Mouse (Mus musculus) neural tube, embryonic 11.5 days (tissue): ENCODE results near the gene Gm13283. TPM values are rescaled to one million over a fixed set of nuclear protein-coding genes. Genes with fewer than 3 reads are reported as not detected.
"Not testable (repeated sequence)": the region's sequence is repeated elsewhere in the genome, so short reads cannot be mapped to it uniquely, and the experiment has no call there.

Experiments used
- ATAC-seq: fragments of 200-750 bp; cut with Nextera tagmentation; 2 replicates; pipeline ENCODE4 v1.8.0; 2017; ENCODE audit warnings: moderate number of reproducible peaks, mild to moderate bottlenecking, moderate TSS enrichment, moderate library complexity; ENCODE audit not compliant: insufficient read depth, low FRiP score, low TSS enrichment
- DNase-seq: peaks from one replicate; pipeline ENCODE4 v3.0.0-alpha.2; 2015; ENCODE audit warnings: low spot score
- H3K27ac ChIP-seq: fragments of 300-500 bp; sonication (generic); 2 replicates; pipeline ENCODE4 v1.5.1; 2014; ENCODE audit warnings: low read depth, mild to moderate bottlenecking, low read length
- H3K27me3 ChIP-seq: fragments of 300-500 bp; sonication (generic); 2 replicates; pipeline ENCODE4 v1.6.1; 2014; ENCODE audit warnings: mild to moderate bottlenecking, low read length, mixed read lengths; ENCODE audit not compliant: control insufficient read depth, insufficient read depth
- H3K36me3 ChIP-seq: fragments of 300-500 bp; sonication (generic); 2 replicates; pipeline ENCODE4 v1.6.1; 2014; ENCODE audit warnings: mild to moderate bottlenecking, low read length, moderate library complexity, mixed read lengths; ENCODE audit not compliant: control insufficient read depth, insufficient read depth
- H3K4me1 ChIP-seq: fragments of 300-500 bp; sonication (generic); 2 replicates; pipeline ENCODE4 v1.6.1; 2014; ENCODE audit warnings: low read length, mixed read lengths; ENCODE audit not compliant: control insufficient read depth, insufficient read depth
- H3K4me2 ChIP-seq: fragments of 300-500 bp; sonication (generic); 2 replicates; pipeline ENCODE4 v1.6.1; 2014; ENCODE audit warnings: low read depth, mild to moderate bottlenecking, moderate library complexity
- H3K4me3 ChIP-seq: fragments of 300-500 bp; sonication (generic); 2 replicates; pipeline ENCODE4 v1.5.1; 2014; ENCODE audit warnings: low read depth, low read length
- H3K9ac ChIP-seq: fragments of 300-500 bp; sonication (generic); 2 replicates; pipeline ENCODE4 v1.6.1; 2014; ENCODE audit warnings: mild to moderate bottlenecking, low read length
- H3K9me3 ChIP-seq: fragments of 300-500 bp; sonication (generic); 2 replicates; pipeline ENCODE4 v1.6.1; 2016; ENCODE audit warnings: low read length; ENCODE audit not compliant: control insufficient read depth
- WGBS: fragments of 180-500 bp; shearing (Covaris S2); extraction: QIAGEN DNeasy Blood & Tissue Kit; methylation state at CpG from one replicate; pipeline ENCODE4 v1.1.7; 2014; 5-methylcytosine and 5-hydroxymethylcytosine counted together
- polyA plus RNA-seq: library from polyadenylated mRNA; unstranded; fragments of >200 nt; fragmentation: Nextera tagmentation; extraction: Ambion mirVana; gene quantifications from 2 replicates; pipeline ENCODE4 v1.2.1, GENCODE M21; 2014

Gene Gm13283
- not detected in 2 replicates for polyA plus RNA-seq

- not testable (repeated sequence) for H3K9me3 ChIP-seq, H3K9ac ChIP-seq, H3K27me3 ChIP-seq, ATAC-seq, DNase-seq, H3K36me3 ChIP-seq, H3K4me1 ChIP-seq, H3K27ac ChIP-seq
- peak within 1 kb of the TSS; percentile 32 for H3K4me2 ChIP-seq
- 36% methylated on average over 6 of the region's 14 CpGs for WGBS
- peak within 1 kb of the TSS; percentile 12; the same call in 1 of the 2 replicates for H3K4me3 ChIP-seq
These were observed at the start of gene Gm13283 for GRCm38 (mm10) chr4:88759610-88760268. Gene Gm13283 (plus strand): TSS chr4:88760119.

- DNase-seq: no peak
- no peak overlapping the region for H3K4me2 ChIP-seq
- no peak overlapping the region for H3K27ac ChIP-seq
- 88% methylated on average over 1 of the region's 1 CpGs for WGBS
- no peaks in the 10 kb centered on the region for H3K27me3 ChIP-seq
- H3K36me3 ChIP-seq: peaks cover 4% of the 10 kb centered on the region
- no peak for ATAC-seq
- peaks cover 8% of the 10 kb centered on the region; the same call in 1 of the 2 replicates for H3K4me1 ChIP-seq
- H3K4me3 ChIP-seq: no peak overlapping the region
- H3K9ac ChIP-seq: no peak overlapping the region
- no peaks in the 10 kb centered on the region for H3K9me3 ChIP-seq
These were observed 45.6 kb upstream of the Gm13283 start for GRCm38 (mm10) chr4:88714281-88714680.

GRCm38 (mm10) chr4:88715059-88715458 is 44.9 kb upstream of the Gm13283 start:
- Histone ChIP-seq H3K4me1 (peaks cover 12% of the 10 kb centered on the region; the same call in 1 of the 2 replicates), H3K27me3 (no peaks in the 10 kb centered on the region), H3K27ac (no peak overlapping the region), H3K36me3 (peaks cover 4% of the 10 kb centered on the region), H3K9me3 (no peaks in the 10 kb centered on the region), H3K4me3 (no peak overlapping the region), H3K9ac (no peak overlapping the region), H3K4me2 (no peak overlapping the region)
- no peak for ATAC-seq
- DNase-seq: no peak

GRCm38 (mm10) chr4:88718715-88719114 is 41.2 kb upstream of the Gm13283 start:
- Histone ChIP-seq H3K4me3 (peak overlapping the region; percentile 23), H3K36me3 (peaks cover 4% of the 10 kb centered on the region), H3K9me3 (no peaks in the 10 kb centered on the region), H3K4me2 (peak overlapping the region; percentile 47), H3K27me3 (no peaks in the 10 kb centered on the region), H3K9ac (no peak overlapping the region), H3K4me1 (peaks cover 23% of the 10 kb centered on the region), H3K27ac (no peak overlapping the region)
- 74% methylated on average over 1 of the region's 1 CpGs for WGBS
- DNase-seq (no peak), ATAC-seq (no peak)

GRCm38 (mm10) chr4:88721791-88722721 is 37.9 kb upstream of the Gm13283 start, which contains the start of the genes Gm26566 and Klhl9:
Gene Gm26566 (plus strand): TSS chr4:88721805.
Gene Klhl9 (minus strand): TSS chr4:88722465.
- H3K36me3 ChIP-seq: no peaks in the 10 kb centered on the region
- peaks cover 23% of the 10 kb centered on the region for H3K4me1 ChIP-seq
- no peaks in the 10 kb centered on the region for H3K9me3 ChIP-seq
- H3K4me2 ChIP-seq: peak within 1 kb of the TSS; percentile 56
- peak; percentile 93 for DNase-seq
- peak within 1 kb of the TSS; percentile 97 for H3K27ac ChIP-seq
- peak within 1 kb of the TSS; percentile 94 for H3K4me3 ChIP-seq
- peak within 1 kb of the TSS; percentile 99 for H3K9ac ChIP-seq
- WGBS: under 1% methylated on average over 81 of the region's 82 CpGs
- peak; percentile 97 for ATAC-seq
- H3K27me3 ChIP-seq: no peaks in the 10 kb centered on the region

- 61% methylated on average over 8 of the region's 8 CpGs for WGBS
- Histone ChIP-seq H3K27me3 (no peaks in the 10 kb centered on the region), H3K36me3 (no peaks in the 10 kb centered on the region), H3K4me2 (no peak overlapping the region), H3K9ac (no peak overlapping the region), H3K4me1 (peaks cover 20% of the 10 kb centered on the region), H3K27ac (no peak overlapping the region), H3K9me3 (no peaks in the 10 kb centered on the region), H3K4me3 (no peak overlapping the region)
- ATAC-seq (no peak), DNase-seq (no peak)
These were observed 36.3 kb upstream of the Gm13283 start for GRCm38 (mm10) chr4:88723497-88724090.

GRCm38 (mm10) chr4:88726727-88727126 is 33.2 kb upstream of the Gm13283 start:
- WGBS: 86% methylated on average over 6 of the region's 6 CpGs
- DNase-seq (no peak), ATAC-seq (no peak)
- Histone ChIP-seq H3K9me3 (no peaks in the 10 kb centered on the region), H3K4me1 (no peaks in the 10 kb centered on the region), H3K27me3 (no peaks in the 10 kb centered on the region), H3K4me2 (no peak overlapping the region), H3K9ac (no peak overlapping the region), H3K4me3 (no peak overlapping the region), H3K27ac (no peak overlapping the region), H3K36me3 (no peaks in the 10 kb centered on the region)

- DNase-seq: no peak
- 3% methylated on average over 1 of the region's 1 CpGs for WGBS
These were observed 32.6 kb upstream of the Gm13283 start for GRCm38 (mm10) chr4:88727324-88727723.

More at GRCm38 (mm10) chr4:88727324-88727723, 32.6 kb upstream of the Gm13283 start:
- Histone ChIP-seq H3K27me3 (no peaks in the 10 kb centered on the region), H3K27ac (no peak overlapping the region), H3K9ac (no peak overlapping the region), H3K4me2 (no peak overlapping the region), H3K4me1 (no peaks in the 10 kb centered on the region), H3K36me3 (no peaks in the 10 kb centered on the region), H3K9me3 (no peaks in the 10 kb centered on the region), H3K4me3 (no peak overlapping the region)
- ATAC-seq: no peak
